Mouse (Mus musculus): ENCODE data around the gene Fpgs. TPM values are rescaled to one million over a fixed set of nuclear protein-coding genes. Genes with fewer than 3 reads are reported as not detected.

The Fpgs gene
- polyA plus RNA-seq, 1 experiment from 2014 or later: 32.7 TPM

GRCm38 (mm10) chr2:32742173-32742531 is 38.2 kb upstream of the Fpgs start:
- WGBS: 13% methylated on average over 18 of the region's 18 CpGs
- ATAC-seq (ENCODE audit: insufficient read depth) (no peak; the same call in 1 of the 2 replicates), DNase-seq (peak; percentile 31)
- Histone ChIP-seq H3K4me3 (ENCODE audit: low read depth, low read length) (peak overlapping the region; percentile 42; the same call in 1 of the 2 replicates), H3K4me1 (ENCODE audit: insufficient read depth) (no peaks in the 10 kb centered on the region), H3K9ac (no peak overlapping the region), H3K9me3 (ENCODE audit: low read depth, low read length) (no peaks in the 10 kb centered on the region), H3K4me2 (peak overlapping the region; percentile 76), H3K27ac (ENCODE audit: low read depth) (no peak overlapping the region), H3K36me3 (ENCODE audit: insufficient read depth) (peaks cover 40% of the 10 kb centered on the region), H3K27me3 (ENCODE audit: insufficient read depth, low read length) (peaks cover 21% of the 10 kb centered on the region)
- no peak for TF ChIP-seq CTCF (IDR thresholded peaks at IDR 0.05; ENCODE audit: low read depth)

DNA sequence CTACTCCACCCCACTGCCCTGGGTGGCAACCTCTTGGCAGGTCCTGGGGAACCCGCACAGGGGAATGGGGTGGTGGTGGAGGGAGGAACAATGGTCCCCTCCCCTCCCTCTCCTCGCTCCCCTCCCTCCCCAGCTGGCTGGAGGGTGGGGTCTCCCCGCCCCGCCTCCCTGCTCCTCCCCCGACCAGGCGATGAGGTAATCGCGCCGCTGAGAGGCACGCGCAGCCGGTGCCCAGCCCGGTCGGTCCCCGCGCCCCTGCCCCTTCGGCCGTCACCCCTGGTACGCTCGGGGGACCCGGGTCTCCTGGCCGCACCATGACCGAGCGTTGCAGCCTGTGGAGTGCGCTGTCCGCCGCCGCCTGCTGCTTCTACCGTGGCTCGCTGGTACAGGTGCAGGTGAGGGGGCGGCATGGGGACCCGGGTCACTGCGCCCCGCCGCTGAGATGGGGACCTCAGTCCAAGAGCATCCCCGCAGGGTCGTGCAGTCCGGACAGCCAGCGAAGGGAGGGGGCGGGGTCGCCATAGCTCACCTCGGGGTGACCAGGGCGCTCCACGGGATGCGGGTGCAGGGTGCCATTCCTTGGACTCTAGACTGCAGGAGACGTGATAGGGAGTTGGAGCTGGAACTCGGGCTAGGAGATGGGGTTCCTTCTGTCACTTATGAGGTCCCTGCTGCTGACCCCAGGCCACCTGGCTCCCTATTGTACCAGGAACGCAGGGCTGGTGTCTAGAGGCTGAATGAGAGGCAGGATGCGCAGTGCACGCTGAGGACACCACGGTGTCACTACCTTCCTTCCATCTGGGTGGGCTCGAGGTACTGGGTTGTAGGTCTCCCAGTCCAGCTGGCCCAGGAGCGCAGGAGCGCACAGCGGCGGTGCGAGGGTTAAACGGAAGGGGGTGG is 37.6 kb upstream of the Fpgs start:
- H3K36me3 ChIP-seq (ENCODE audit: insufficient read depth): peaks cover 33% of the 10 kb centered on the region
- no peaks in the 10 kb centered on the region for H3K9me3 ChIP-seq (ENCODE audit: low read depth, low read length)
- TF ChIP-seq CTCF (IDR thresholded peaks at IDR 0.05; ENCODE audit: low read depth): no peak
- ATAC-seq (ENCODE audit: insufficient read depth) (peak; percentile 55), DNase-seq (peak; percentile 53)
- H3K9ac ChIP-seq: peak overlapping the region; percentile 48
- no peaks in the 10 kb centered on the region for H3K4me1 ChIP-seq (ENCODE audit: insufficient read depth)
- peak overlapping the region; percentile 76 for H3K4me2 ChIP-seq
- 6% methylated on average over 55 of the region's 58 CpGs for WGBS
- peak overlapping the region; percentile 42 for H3K4me3 ChIP-seq (ENCODE audit: low read depth, low read length)
- H3K27me3 ChIP-seq (ENCODE audit: insufficient read depth, low read length): peaks cover 21% of the 10 kb centered on the region
- no peak overlapping the region for H3K27ac ChIP-seq (ENCODE audit: low read depth)

DNA sequence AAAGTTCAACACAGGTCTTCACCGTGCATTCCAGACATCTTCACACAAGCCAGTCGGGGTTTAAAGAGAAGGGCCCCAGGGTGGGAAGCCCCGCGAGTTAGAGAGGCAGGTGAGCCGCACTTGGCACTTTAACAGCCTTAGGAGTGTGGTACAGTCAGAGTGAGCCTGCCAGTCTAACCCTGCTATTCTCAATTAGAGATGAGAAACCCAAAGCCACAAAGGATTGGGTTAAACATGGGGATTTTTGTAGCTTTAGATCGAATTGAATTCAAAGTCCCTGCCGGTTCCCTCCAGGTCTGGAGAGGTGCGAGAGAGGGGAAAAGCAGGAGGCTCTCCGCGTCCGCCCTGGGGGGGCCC is 36.9 kb upstream of the Fpgs start, which contains the start of gene 6330409D20Rik:
TSS of gene 6330409D20Rik (minus strand) at position 101 of the 357 bp plus-strand sequence.
- Histone ChIP-seq H3K27me3 (ENCODE audit: insufficient read depth, low read length) (peaks cover 21% of the 10 kb centered on the region), H3K9me3 (ENCODE audit: low read depth, low read length) (no peaks in the 10 kb centered on the region), H3K9ac (peak within 1 kb of the TSS; percentile 48), H3K27ac (ENCODE audit: low read depth) (no peak within 1 kb of the TSS), H3K4me3 (ENCODE audit: low read depth, low read length) (peak within 1 kb of the TSS; percentile 42), H3K4me2 (peak within 1 kb of the TSS; percentile 76), H3K4me1 (ENCODE audit: insufficient read depth) (no peaks in the 10 kb centered on the region), H3K36me3 (ENCODE audit: insufficient read depth) (peaks cover 28% of the 10 kb centered on the region)
- no peak for DNase-seq
- no peak; the same call in 1 of the 2 replicates for ATAC-seq (ENCODE audit: insufficient read depth)
- no peak for TF ChIP-seq CTCF (IDR thresholded peaks at IDR 0.05; ENCODE audit: low read depth)
- 10% methylated on average over 11 of the region's 11 CpGs for WGBS

DNA sequence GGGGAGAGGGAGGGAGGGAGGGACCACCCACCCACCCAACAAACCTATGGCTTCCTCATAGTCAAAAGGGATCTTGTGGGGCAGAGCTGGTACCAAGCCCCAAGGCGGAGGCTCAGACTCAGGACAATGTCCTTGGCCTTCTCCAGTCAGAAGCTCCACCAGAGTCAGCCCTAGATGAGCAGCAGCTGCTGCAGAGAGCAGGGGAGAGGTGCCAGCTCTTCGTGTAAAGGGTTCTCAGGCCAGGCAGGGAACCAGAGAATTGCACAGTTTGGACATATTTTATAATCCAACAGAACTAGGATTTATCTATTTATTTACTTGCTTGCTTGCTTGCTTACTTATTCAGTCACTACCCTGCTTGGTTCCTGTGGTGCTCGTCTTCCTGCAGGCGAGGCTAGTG is 35.4 kb upstream of the Fpgs start:
- Histone ChIP-seq H3K4me3 (ENCODE audit: low read depth, low read length) (no peak overlapping the region), H3K27ac (ENCODE audit: low read depth) (no peak overlapping the region), H3K4me2 (no peak overlapping the region), H3K9me3 (ENCODE audit: low read depth, low read length) (no peaks in the 10 kb centered on the region), H3K36me3 (ENCODE audit: insufficient read depth) (peaks cover 12% of the 10 kb centered on the region), H3K27me3 (ENCODE audit: insufficient read depth, low read length) (peaks cover 21% of the 10 kb centered on the region), H3K4me1 (ENCODE audit: insufficient read depth) (no peaks in the 10 kb centered on the region), H3K9ac (no peak overlapping the region)
- no peak for DNase-seq
- 62% methylated on average over 4 of the region's 4 CpGs for WGBS
- ATAC-seq (ENCODE audit: insufficient read depth): no peak
- TF ChIP-seq CTCF (IDR thresholded peaks at IDR 0.05; ENCODE audit: low read depth): no peak

DNA sequence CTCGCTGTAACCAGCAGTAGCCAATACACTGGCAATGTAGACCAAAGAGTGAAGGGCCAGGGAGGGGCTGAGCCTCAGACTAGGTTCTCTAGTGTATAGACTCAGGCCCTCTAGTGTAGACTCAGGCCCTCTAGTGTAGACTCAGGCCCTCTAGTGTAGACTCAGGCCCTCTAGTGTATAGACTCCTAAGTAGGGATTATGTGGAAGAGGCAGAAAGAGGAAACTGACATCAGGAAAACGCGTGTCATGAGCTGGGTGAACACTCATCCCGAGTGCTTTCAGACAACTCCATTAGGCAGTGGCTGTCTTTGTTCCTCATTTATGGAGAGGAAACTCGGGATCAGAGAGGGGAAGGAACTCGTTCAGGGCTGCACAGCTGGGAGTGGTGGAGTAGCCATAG is 33.1 kb upstream of the Fpgs start:
- Histone ChIP-seq H3K36me3 (ENCODE audit: insufficient read depth) (peaks cover 4% of the 10 kb centered on the region; the same call in 1 of the 2 replicates), H3K4me3 (ENCODE audit: low read depth, low read length) (no peak overlapping the region), H3K4me1 (ENCODE audit: insufficient read depth) (no peaks in the 10 kb centered on the region), H3K4me2 (no peak overlapping the region), H3K27ac (ENCODE audit: low read depth) (no peak overlapping the region), H3K9ac (no peak overlapping the region), H3K9me3 (ENCODE audit: low read depth, low read length) (no peaks in the 10 kb centered on the region), H3K27me3 (ENCODE audit: insufficient read depth, low read length) (peaks cover 13% of the 10 kb centered on the region)
- ATAC-seq (ENCODE audit: insufficient read depth) (no peak), DNase-seq (no peak)
- WGBS: 57% methylated on average over 6 of the region's 6 CpGs
- no peak for TF ChIP-seq CTCF (IDR thresholded peaks at IDR 0.05; ENCODE audit: low read depth)

DNA sequence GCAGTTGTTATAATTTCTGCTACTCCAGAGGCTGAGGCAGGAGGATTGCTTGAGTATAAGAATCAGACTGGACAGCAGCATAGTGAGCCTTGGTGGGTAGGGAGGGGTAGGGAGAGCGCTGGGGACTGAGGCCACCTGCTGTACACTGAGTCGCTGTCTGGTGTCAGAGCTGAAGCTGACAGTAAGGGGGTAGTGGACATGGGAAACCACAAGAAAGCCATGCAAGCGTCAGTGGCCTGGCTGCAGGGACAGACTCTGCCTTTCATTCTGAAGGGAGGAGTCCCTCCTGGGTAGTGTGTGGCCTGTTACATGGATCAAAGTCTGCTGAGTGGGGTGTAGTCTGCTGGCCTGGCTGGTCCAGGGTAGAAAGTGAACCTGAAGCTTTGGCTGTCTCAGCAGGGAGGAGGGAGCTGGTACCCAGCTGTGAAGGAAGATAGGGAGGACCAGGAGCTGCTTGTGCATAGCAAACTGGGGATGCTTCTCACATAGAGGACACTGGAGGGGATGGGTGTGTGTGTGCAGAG is 32.4 kb upstream of the Fpgs start:
- no peak for DNase-seq
- Histone ChIP-seq H3K9me3 (ENCODE audit: low read depth, low read length) (no peaks in the 10 kb centered on the region), H3K4me1 (ENCODE audit: insufficient read depth) (0 out of 2 replicates have a peak, but pooled peaks cover under 1% of the 10 kb centered on the region), H3K27me3 (ENCODE audit: insufficient read depth, low read length) (peaks cover 7% of the 10 kb centered on the region), H3K4me3 (ENCODE audit: low read depth, low read length) (no peak overlapping the region), H3K4me2 (no peak overlapping the region), H3K9ac (no peak overlapping the region), H3K27ac (ENCODE audit: low read depth) (no peak overlapping the region), H3K36me3 (ENCODE audit: insufficient read depth) (peaks cover 4% of the 10 kb centered on the region; the same call in 1 of the 2 replicates)
- no peak for ATAC-seq (ENCODE audit: insufficient read depth)
- WGBS: 35% methylated on average over 3 of the region's 3 CpGs
- no peak for TF ChIP-seq CTCF (IDR thresholded peaks at IDR 0.05; ENCODE audit: low read depth)

GRCm38 (mm10) chr2:32734933-32735332 is 31.0 kb upstream of the Fpgs start:
- ATAC-seq (ENCODE audit: insufficient read depth): peak; percentile 43; the same call in 1 of the 2 replicates
- Histone ChIP-seq H3K9ac (no peak overlapping the region), H3K27me3 (ENCODE audit: insufficient read depth, low read length) (no peaks in the 10 kb centered on the region), H3K4me2 (peak overlapping the region; percentile 32; the same call in 1 of the 2 replicates), H3K9me3 (ENCODE audit: low read depth, low read length) (no peaks in the 10 kb centered on the region), H3K4me1 (ENCODE audit: insufficient read depth) (peaks cover 9% of the 10 kb centered on the region; the same call in 1 of the 2 replicates), H3K36me3 (ENCODE audit: insufficient read depth) (peaks cover 4% of the 10 kb centered on the region; the same call in 1 of the 2 replicates), H3K4me3 (ENCODE audit: low read depth, low read length) (no peak overlapping the region), H3K27ac (ENCODE audit: low read depth) (peak overlapping the region; percentile 67; the same call in 1 of the 2 replicates)
- WGBS: 43% methylated on average over 4 of the region's 4 CpGs
- TF ChIP-seq CTCF (IDR thresholded peaks at IDR 0.05; ENCODE audit: low read depth): no peak
- peak; percentile 68 for DNase-seq

Measured in lung, embryonic 14.5 days (tissue).